Mouse (Mus musculus) stomach, postnatal 0 days (tissue): ENCODE measurements at regions not wholly inside any gene's neighbourhood (a gene's known extent, or its start where the extent isn't known, plus 50 kb on each side); places are given as distances from the start of the nearest gene placed in this dataset.

Source experiments
- CTCF ChIP-seq: IDR thresholded peaks from 2 replicates; pipeline ENCODE4 v1.5.1; 2016; ENCODE audit warnings: antibody characterized with exemption, low read depth, mild to moderate bottlenecking, moderate library complexity
- EP300 ChIP-seq: optimal IDR thresholded peaks from 2 replicates; pipeline ENCODE3; 2016; ENCODE audit warnings: antibody characterized with exemption

DNA sequence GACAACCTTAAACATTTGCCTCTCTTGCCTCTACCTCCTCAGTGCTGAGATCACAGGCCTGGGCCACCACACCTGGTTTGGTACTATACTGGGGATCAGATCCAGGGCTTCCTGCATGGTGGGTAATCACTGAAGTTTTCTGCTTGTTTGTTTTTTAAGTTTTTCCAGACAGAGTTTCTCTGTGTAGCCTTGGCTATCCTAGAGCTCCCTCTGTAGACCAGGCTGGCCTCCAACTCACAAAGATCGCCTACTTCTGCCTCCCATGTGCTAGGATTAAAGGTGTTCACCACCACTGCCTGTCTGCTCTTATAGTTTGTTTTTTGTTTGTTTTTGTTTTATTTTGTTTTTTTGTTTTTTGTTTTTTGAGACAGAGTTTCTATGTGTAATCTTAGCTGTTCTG is 105.7 kb upstream of the Otx2 start:
- no peak for TF ChIP-seq CTCF
- TF ChIP-seq EP300, result no peak
